Mouse (Mus musculus) layer of hippocampus, adult 8-10 months (tissue): ENCODE data around the gene Gcgr. TPM values are rescaled to one million over a fixed set of nuclear protein-coding genes. Genes with fewer than 3 reads are reported as not detected.

Source experiments
- DNase-seq, 2 experiments: peaks; one replicate each; pipeline ENCODE4 v3.0.0; 2022; ENCODE audit warnings: low spot score in 2 of 2
- total RNA-seq, 4 experiments: library from RNA; stranded (reverse); gene quantifications; 2 replicates each; pipeline ENCODE4 v1.2.4; 2022

Gene Gcgr
- total RNA-seq, 4 experiments from 2014 or later: 0.25 TPM; not detected in 3

GRCm38 (mm10) chr11:120588531-120588930 is 58.0 kb downstream of the Gcgr start:
- DNase-seq: no peak

Other genes with a start within 250 kb of the Gcgr start
- gene Actg1, start 182.2 kb upstream of the Gcgr start, total RNA-seq: 1,000 to 10,000 TPM; 1,218 to 1,398 (median 1,309) TPM
- gene Fscn2, start 169.2 kb upstream of the Gcgr start, total RNA-seq: under 1 TPM in 3 of 4 experiments, not detected in 1; 0.49 to 0.79 (median 0.73) TPM
- gene Faap100, start 151.9 kb upstream of the Gcgr start, total RNA-seq: 10 to 100 TPM; 16.8 to 19.8 (median 18.7) TPM
- 10 to 100 TPM; 62.8 to 68.5 (median 66.1) TPM for gene Nploc4, start 93.0 kb upstream of the Gcgr start, total RNA-seq
- 1 to 10 TPM in 1 of 4 experiments, not detected in 3; 2.4 TPM for gene Tspan10, start 88.1 kb upstream of the Gcgr start, total RNA-seq
- gene Pde6g, start 77.2 kb upstream of the Gcgr start, total RNA-seq: under 1 TPM in 3 of 4 experiments, not detected in 1; 0.38 to 0.91 (median 0.50) TPM
- 10 to 100 TPM; 15.7 to 19.0 (median 17.2) TPM for gene Oxld1, start 72.6 kb upstream of the Gcgr start, total RNA-seq
- gene Ccdc137, start 72.6 kb upstream of the Gcgr start, total RNA-seq: 10 to 100 TPM; 24.7 to 37.0 (median 27.4) TPM
- 10 to 100 TPM; 46.9 to 50.6 (median 50.3) TPM for gene Arl16, start 63.1 kb upstream of the Gcgr start, total RNA-seq
- gene Mrpl12, start 46.1 kb upstream of the Gcgr start, total RNA-seq: 10 to 100 TPM; 63.7 to 66.0 (median 64.4) TPM
- gene Slc25a10, start 38.9 kb upstream of the Gcgr start, total RNA-seq: 10 to 100 TPM; 22.9 to 28.6 (median 25.0) TPM
- 10 to 100 TPM; 61.1 to 68.7 (median 63.3) TPM for gene Mcrip1, start 19.0 kb downstream of the Gcgr start, total RNA-seq
- not detected for gene Ppp1r27, start 20.4 kb downstream of the Gcgr start, total RNA-seq
- 100 to 1,000 TPM; 119 to 147 (median 134) TPM for gene P4hb, start 42.6 kb downstream of the Gcgr start, total RNA-seq
- 100 to 1,000 TPM; 268 to 314 (median 278) TPM for gene Arhgdia, start 50.9 kb downstream of the Gcgr start, total RNA-seq
- gene Alyref, start 67.7 kb downstream of the Gcgr start, total RNA-seq: 10 to 100 TPM; 38.1 to 61.8 (median 52.9) TPM
- gene Anapc11, start 67.7 kb downstream of the Gcgr start, total RNA-seq: 10 to 100 TPM; 91.1 to 99.6 (median 93.6) TPM
- 1 to 10 TPM in 3 of 4 experiments, not detected in 1; 1.3 to 2.7 (median 1.5) TPM for gene Npb, start 77.8 kb downstream of the Gcgr start, total RNA-seq
- 100 to 1,000 TPM; 142 to 164 (median 149) TPM for gene Pcyt2, start 87.2 kb downstream of the Gcgr start, total RNA-seq
- 10 to 100 TPM; 43.5 to 49.9 (median 45.4) TPM for gene Sirt7, start 94.5 kb downstream of the Gcgr start, total RNA-seq
- 10 to 100 TPM; 70.7 to 89.1 (median 77.4) TPM for gene Mafg, start 102.9 kb downstream of the Gcgr start, total RNA-seq
- 1 to 10 TPM; 1.1 to 1.6 (median 1.3) TPM for gene Pycr1, start 113.1 kb downstream of the Gcgr start, total RNA-seq
- 1 to 10 TPM; 3.6 to 8.2 (median 6.0) TPM for gene Myadml2, start 117.5 kb downstream of the Gcgr start, total RNA-seq
- gene Notum, start 130.5 kb downstream of the Gcgr start, total RNA-seq: 1 to 10 TPM; 1.5 to 5.4 (median 5.2) TPM
- 10 to 100 TPM; 53.0 to 61.0 (median 55.6) TPM for gene Aspscr1, start 142.3 kb downstream of the Gcgr start, total RNA-seq
- 10 to 100 TPM; 12.9 to 22.1 (median 17.2) TPM for gene Cenpx, start 183.0 kb downstream of the Gcgr start, total RNA-seq
- 10 to 100 TPM; 51.1 to 67.4 (median 65.7) TPM for gene Lrrc45, start 183.2 kb downstream of the Gcgr start, total RNA-seq
- gene Rac3, start 190.8 kb downstream of the Gcgr start, total RNA-seq: 10 to 100 TPM; 33.5 to 43.1 (median 37.5) TPM
- 10 to 100 TPM in 3 of 4 experiments, 1 to 10 TPM in 1; 8.7 to 21.6 (median 14.5) TPM for gene Dcxr, start 196.6 kb downstream of the Gcgr start, total RNA-seq
- gene Cbr2, start 201.4 kb downstream of the Gcgr start, total RNA-seq: 1 to 10 TPM; 1.6 to 3.7 (median 2.5) TPM
- gene Hmga1b, start 232.1 kb downstream of the Gcgr start, total RNA-seq: 10 to 100 TPM; 16.7 to 32.0 (median 24.2) TPM